Mouse (Mus musculus) E14TG2a.4 (cell line): Measurements from ENCODE around the gene Med14.

Experiments used
- H3K27me3 ChIP-seq: 2 replicates; pipeline ENCODE4 v1.6.1; 2014; ENCODE audit warnings: low read length, control low read depth; ENCODE audit not compliant: insufficient read depth
- H3K36me3 ChIP-seq: 2 replicates; pipeline ENCODE4 v1.6.1; 2014; ENCODE audit warnings: low read length, control low read depth; ENCODE audit not compliant: insufficient read depth
- H3K4me1 ChIP-seq: replicated peaks from 2 replicates; pipeline ENCODE4 v1.6.1; 2014; ENCODE audit warnings: low read depth, low read length, control low read depth
- H3K4me3 ChIP-seq: replicated peaks from 2 replicates; pipeline ENCODE4 v1.5.1; 2014; ENCODE audit warnings: mild to moderate bottlenecking, low read length
- H3K9me3 ChIP-seq: 2 replicates; pipeline ENCODE4 v1.6.1; 2014; ENCODE audit warnings: low read length, control low read depth
- CTCF ChIP-seq: conservative IDR thresholded peaks from 2 replicates; pipeline ENCODE4 v1.5.1; 2014; ENCODE audit warnings: low read length
- NANOG ChIP-seq: IDR thresholded peaks from 2 replicates; pipeline ENCODE4 v1.6.1; 2014; ENCODE audit warnings: borderline replicate concordance, low read length, mixed read lengths
- POU5F1 ChIP-seq: IDR thresholded peaks from 2 replicates; pipeline ENCODE4 v1.6.1; 2014; ENCODE audit warnings: low read length, borderline replicate concordance

The Med14 gene

DNA sequence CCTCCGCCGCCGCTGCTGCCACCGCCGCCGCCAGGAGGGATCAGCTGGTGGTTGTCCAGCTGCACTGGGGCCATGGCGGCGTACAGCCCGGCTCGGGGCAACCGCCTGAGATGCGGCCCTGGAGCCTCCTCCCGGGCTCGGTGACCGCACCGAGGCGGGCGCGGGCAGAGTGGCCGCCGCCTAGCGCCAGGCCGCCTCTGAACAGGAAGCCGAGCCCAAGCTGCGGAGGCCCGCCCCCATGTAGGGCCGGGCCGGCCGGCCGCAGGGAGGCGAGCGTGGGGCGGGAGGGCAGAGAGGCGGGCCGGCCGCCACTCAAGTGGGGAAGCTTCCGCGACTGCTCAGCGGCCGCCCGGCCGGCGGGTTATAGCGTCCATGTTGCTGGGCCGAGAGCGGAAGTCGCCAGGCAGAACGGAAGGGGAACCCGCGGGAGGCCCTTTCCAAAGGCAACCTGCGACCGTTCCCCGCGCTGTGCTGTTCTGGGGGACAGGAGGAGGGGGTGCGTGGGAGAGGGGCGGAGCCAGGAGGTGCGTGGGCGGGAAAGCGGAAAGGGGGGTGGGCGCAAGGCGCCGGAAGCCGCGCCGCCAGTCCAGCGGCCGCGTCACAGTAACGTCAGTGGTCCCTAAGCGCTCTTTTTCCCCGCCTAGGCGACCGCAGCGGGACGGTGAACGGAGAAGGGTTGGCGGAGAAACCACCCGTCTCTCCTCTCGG lies at the start of gene Med14:
Gene Med14 (minus strand): TSS at position 448 of the 708 bp plus-strand sequence.
- H3K4me3 ChIP-seq = peak within 1 kb of the TSS; percentile 82

GRCm38 (mm10) chrX:12800559-12800958 lies 38.7 kb upstream of the Med14 start:
- no peaks in the 10 kb centered on the region for H3K4me1 ChIP-seq
- no peak for TF ChIP-seq POU5F1
- H3K9me3 ChIP-seq = no peaks in the 10 kb centered on the region
- H3K4me3 ChIP-seq = no peak overlapping the region
- H3K27me3 ChIP-seq = no peaks in the 10 kb centered on the region
- H3K36me3 ChIP-seq = no peaks in the 10 kb centered on the region

More for the DNA sequence above, at the start of gene Med14:
- Histone ChIP-seq H3K27me3 (no peaks in the 10 kb centered on the region), H3K4me1 (peaks cover 54% of the 10 kb centered on the region), H3K9me3 (no peaks in the 10 kb centered on the region), H3K36me3 (no peaks in the 10 kb centered on the region)
- TF ChIP-seq POU5F1 (no peak), CTCF (no peak), NANOG (no peak)

DNA sequence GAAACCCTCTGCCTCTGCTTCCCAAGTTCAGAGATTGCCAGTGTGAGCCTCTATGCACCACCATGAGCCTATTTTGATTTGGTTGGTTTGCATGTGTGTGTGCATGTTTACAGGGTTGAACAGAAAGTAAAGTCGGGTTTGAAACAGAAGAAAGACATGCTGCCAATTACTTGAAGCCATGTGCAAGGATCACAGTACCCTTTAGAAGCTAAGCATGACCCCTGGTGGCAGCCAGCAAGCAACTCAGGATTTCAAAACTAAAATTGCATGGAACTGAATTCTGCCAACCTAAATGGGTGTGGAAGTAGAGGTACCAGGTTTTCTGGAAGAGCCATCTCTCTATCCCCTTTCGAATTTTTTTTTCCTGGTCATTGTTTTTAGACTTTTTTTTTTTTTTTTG lies 33.0 kb upstream of the Med14 start:
- TF ChIP-seq CTCF (no peak), NANOG (no peak), POU5F1 (no peak)
- Histone ChIP-seq H3K36me3 (no peaks in the 10 kb centered on the region), H3K27me3 (no peaks in the 10 kb centered on the region), H3K4me3 (no peak overlapping the region), H3K4me1 (no peaks in the 10 kb centered on the region), H3K9me3 (no peaks in the 10 kb centered on the region)

- H3K4me1 ChIP-seq = no peaks in the 10 kb centered on the region
- H3K27me3 ChIP-seq = no peaks in the 10 kb centered on the region
- TF ChIP-seq CTCF = no peak
- TF ChIP-seq POU5F1 = no peak
- no peak for TF ChIP-seq NANOG
- H3K36me3 ChIP-seq = no peaks in the 10 kb centered on the region
- H3K4me3 ChIP-seq = no peak overlapping the region
- no peaks in the 10 kb centered on the region for H3K9me3 ChIP-seq
These were observed 29.9 kb upstream of the Med14 start for GRCm38 (mm10) chrX:12791674-12792340.

GRCm38 (mm10) chrX:12773236-12773635 lies 11.4 kb upstream of the Med14 start:
- Histone ChIP-seq H3K36me3 (no peaks in the 10 kb centered on the region), H3K4me1 (peaks cover 5% of the 10 kb centered on the region), H3K9me3 (no peaks in the 10 kb centered on the region), H3K27me3 (no peaks in the 10 kb centered on the region), H3K4me3 (no peak overlapping the region)
- TF ChIP-seq CTCF (no peak), NANOG (no peak), POU5F1 (no peak)

GRCm38 (mm10) chrX:12771561-12771960 lies 9.7 kb upstream of the Med14 start:
- TF ChIP-seq CTCF (no peak), POU5F1 (no peak), NANOG (no peak)
- H3K36me3 ChIP-seq = no peaks in the 10 kb centered on the region
- H3K4me3 ChIP-seq = no peak overlapping the region
- no peaks in the 10 kb centered on the region for H3K9me3 ChIP-seq
- H3K4me1 ChIP-seq = peaks cover 20% of the 10 kb centered on the region
- H3K27me3 ChIP-seq = no peaks in the 10 kb centered on the region

DNA sequence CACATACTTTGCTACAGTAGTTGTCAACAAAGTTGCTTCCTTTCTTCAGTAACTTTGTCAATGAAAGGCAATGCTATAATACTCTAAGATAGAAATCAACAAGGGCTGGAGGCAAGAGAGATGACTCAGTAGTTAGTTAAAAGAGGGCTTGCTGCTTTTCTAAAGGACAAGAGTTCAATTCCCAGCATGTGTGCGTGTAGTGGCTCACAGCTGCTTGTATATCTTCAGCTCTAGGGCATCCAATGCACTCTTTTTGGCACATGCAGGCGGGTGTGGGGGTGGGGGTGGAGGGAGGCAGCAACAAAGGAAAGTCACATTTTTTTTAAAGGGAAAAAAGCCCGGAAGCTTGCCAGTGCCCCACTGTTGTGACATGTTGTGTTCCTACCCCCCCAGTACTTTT lies 6.7 kb upstream of the Med14 start:
- H3K4me1 ChIP-seq = peaks cover 31% of the 10 kb centered on the region
- H3K4me3 ChIP-seq = no peak overlapping the region
- no peaks in the 10 kb centered on the region for H3K36me3 ChIP-seq
- H3K9me3 ChIP-seq = no peaks in the 10 kb centered on the region
- H3K27me3 ChIP-seq = no peaks in the 10 kb centered on the region
- peak; percentile 59; the same call in 1 of the 2 replicates for TF ChIP-seq NANOG
- no peak for TF ChIP-seq POU5F1

DNA sequence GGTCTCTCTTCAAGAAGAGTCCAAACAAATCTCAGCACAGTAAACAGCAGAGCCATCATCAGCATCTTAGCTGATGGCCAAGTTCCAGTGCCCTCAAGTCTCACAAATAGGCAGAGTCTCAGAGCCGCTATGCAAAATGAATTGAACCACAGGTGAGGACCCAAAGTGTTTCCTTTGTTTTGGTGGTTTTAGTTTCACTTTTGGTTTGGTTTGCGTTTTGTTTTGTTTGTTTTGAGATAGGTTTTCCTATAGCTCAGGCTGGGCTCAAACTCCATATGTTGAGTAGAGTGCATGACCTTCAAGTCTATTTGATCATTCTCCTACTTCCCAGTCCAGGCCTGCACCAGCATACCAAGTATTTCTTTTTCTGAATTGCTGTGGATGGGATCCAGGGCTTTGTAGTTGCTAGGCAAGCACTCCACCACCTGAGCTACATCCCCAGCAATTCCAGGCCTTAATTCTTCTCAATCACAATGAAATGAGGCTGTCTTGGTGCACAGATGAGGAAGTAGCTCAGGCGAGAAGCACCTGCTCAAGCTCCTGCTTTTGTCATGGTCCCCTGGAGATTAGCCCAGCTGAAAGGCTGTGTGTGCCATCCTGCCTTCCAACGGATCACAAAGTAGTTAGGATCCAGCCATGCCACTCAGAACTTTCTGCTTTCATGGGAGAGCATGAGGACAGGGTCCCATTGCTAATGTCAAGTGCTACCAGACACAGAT lies 5.1 kb upstream of the Med14 start:
- no peaks in the 10 kb centered on the region for H3K36me3 ChIP-seq
- TF ChIP-seq NANOG (no peak), POU5F1 (no peak), CTCF (no peak)
- H3K27me3 ChIP-seq = no peaks in the 10 kb centered on the region

More for the DNA sequence above, 5.1 kb upstream of the Med14 start:
- Histone ChIP-seq H3K9me3 (no peaks in the 10 kb centered on the region), H3K4me3 (no peak overlapping the region), H3K4me1 (peaks cover 39% of the 10 kb centered on the region)
